Mouse (Mus musculus): ENCODE results near the gene Noc2l.

The Noc2l gene

GRCm38 (mm10) chr4:156235808-156236533 is at the start of gene Noc2l:
TSS of gene Noc2l (plus strand) at chr4:156236010.
- in situ Hi-C loops (cut with MboI; ENCODE audit: low sequenced_read_pairs) = no loop called here

- in situ Hi-C loops (cut with MboI; ENCODE audit: low sequenced_read_pairs) = no loop called here
Measured at GRCm38 (mm10) chr4:156188162-156188810, 47.5 kb upstream of the Noc2l start.

- in situ Hi-C loops (cut with MboI; ENCODE audit: low sequenced_read_pairs) = no loop called here
Measured at GRCm38 (mm10) chr4:156188811-156189323, 46.9 kb upstream of the Noc2l start.

- in situ Hi-C loops (cut with MboI; ENCODE audit: low sequenced_read_pairs) = no loop called here
Measured at GRCm38 (mm10) chr4:156192421-156193199, 43.2 kb upstream of the Noc2l start.

- in situ Hi-C loops (cut with MboI; ENCODE audit: low sequenced_read_pairs) = no loop called here
Measured at GRCm38 (mm10) chr4:156193200-156193590, 42.6 kb upstream of the Noc2l start.

- in situ Hi-C loops (cut with MboI; ENCODE audit: low sequenced_read_pairs) = no loop called here
Measured at GRCm38 (mm10) chr4:156193906-156194305, 41.9 kb upstream of the Noc2l start.

GRCm38 (mm10) chr4:156194346-156194745 is 41.5 kb upstream of the Noc2l start:
- in situ Hi-C loops (cut with MboI; ENCODE audit: low sequenced_read_pairs) = no loop called here

- in situ Hi-C loops (cut with MboI; ENCODE audit: low sequenced_read_pairs) = no loop called here
Measured at GRCm38 (mm10) chr4:156195927-156196870, 39.6 kb upstream of the Noc2l start.

GRCm38 (mm10) chr4:156197131-156197828 is 38.5 kb upstream of the Noc2l start, which contains the start of gene Agrn:
TSS of gene Agrn (minus strand) at chr4:156197488.
- in situ Hi-C loops (cut with MboI; ENCODE audit: low sequenced_read_pairs) = no loop called here

- in situ Hi-C loops (cut with MboI; ENCODE audit: low sequenced_read_pairs) = no loop called here
Measured at GRCm38 (mm10) chr4:156197829-156198205, 38.0 kb upstream of the Noc2l start.

GRCm38 (mm10) chr4:156200623-156201475 is 35.0 kb upstream of the Noc2l start, which contains the start of gene Isg15:
TSS of gene Isg15 (minus strand) at chr4:156200818.
- in situ Hi-C loops (cut with MboI; ENCODE audit: low sequenced_read_pairs) = no loop called here

- in situ Hi-C loops (cut with MboI; ENCODE audit: low sequenced_read_pairs) = no loop called here
Measured at GRCm38 (mm10) chr4:156202462-156202893, 33.3 kb upstream of the Noc2l start.

- in situ Hi-C loops (cut with MboI; ENCODE audit: low sequenced_read_pairs) = no loop called here
Measured at GRCm38 (mm10) chr4:156203001-156203412, 32.8 kb upstream of the Noc2l start, which contains the start of gene AW011738. TSS of gene AW011738 (plus strand) at chr4:156203304.

- in situ Hi-C loops (cut with MboI; ENCODE audit: low sequenced_read_pairs) = no loop called here
Measured at GRCm38 (mm10) chr4:156203413-156204131, 32.2 kb upstream of the Noc2l start.

- in situ Hi-C loops (cut with MboI; ENCODE audit: low sequenced_read_pairs) = no loop called here
Measured at GRCm38 (mm10) chr4:156208872-156209271, 26.9 kb upstream of the Noc2l start.

- in situ Hi-C loops (cut with MboI; ENCODE audit: low sequenced_read_pairs) = no loop called here
Measured at GRCm38 (mm10) chr4:156209963-156210635, 25.7 kb upstream of the Noc2l start.

- in situ Hi-C loops (cut with MboI; ENCODE audit: low sequenced_read_pairs) = no loop called here
Measured at GRCm38 (mm10) chr4:156213134-156213533, 22.7 kb upstream of the Noc2l start.
